Mouse (Mus musculus): Measurements from ENCODE around the gene Ptprn2.

- TF ChIP-seq CTCF (IDR thresholded peaks at IDR 0.05; ENCODE audit: insufficient read depth, low read length) (no peak), POLR2A (IDR thresholded peaks at IDR 0.05; ENCODE audit: borderline replicate concordance, extremely low read depth, low read depth, low read length) (no peak)
Measured at GRCm38 (mm10) chr12:116771493-116771892, 286.0 kb downstream of the Ptprn2 start.

All from lung, adult 2 months (tissue).